Comparison of ENCODE assay signal across 8 mouse cellular contexts in the genomic region with DNA sequence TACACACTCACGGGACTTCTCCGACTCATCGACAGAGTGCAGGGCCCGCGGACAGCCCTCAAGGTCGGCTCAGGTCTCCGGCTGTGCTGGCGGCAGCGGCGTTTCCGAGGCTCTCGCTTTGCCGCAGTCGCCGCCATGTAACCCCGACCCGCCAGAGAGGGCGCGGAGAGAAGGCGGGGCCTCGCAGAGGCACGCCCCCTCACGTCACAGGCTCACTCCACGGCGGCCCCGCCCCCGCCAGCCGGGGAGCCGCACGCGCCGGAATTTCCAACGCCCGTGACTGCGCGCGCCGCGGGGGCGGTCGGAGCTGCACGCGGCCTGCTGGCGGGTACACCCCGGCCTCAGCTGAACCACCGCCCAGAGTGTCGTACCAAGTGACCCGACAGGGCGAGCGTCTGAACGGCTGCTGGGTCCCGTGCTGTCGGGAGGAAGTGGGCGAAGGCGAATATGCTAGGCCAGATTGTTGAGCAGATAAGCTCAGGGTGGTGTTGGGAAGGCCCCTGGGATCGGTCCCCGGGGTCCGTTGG. TPM values are rescaled to one million over a fixed set of nuclear protein-coding genes. Genes with fewer than 3 reads are reported as not detected.
A peak's percentile ranks its signal among the peaks of the same experiment; 100 is the strongest.
DNase-seq lines count a peak whose midpoint lies in the region; ATAC-seq and TF ChIP-seq lines count a peak whose summit lies in the region.

TSS of gene Mapk6 (minus strand) at position 154 of the 527 bp plus-strand sequence.

- peak within 1 kb of the TSS; percentile 71 for H3K4me2 ChIP-seq in heart, embryonic 13.5 days
- peak within 1 kb of the TSS; percentile 68 for H3K4me2 ChIP-seq in kidney, postnatal 0 days (ENCODE audit: low read length)

- peak; percentile 88 for DNase-seq in c-Kit-negative CD71-positive TER-119-positive erythroid progenitor cells, embryonic 14.5 days (ENCODE audit: low read depth, low spot score)
- peak; percentile 84 for DNase-seq in fibroblast of lung, adult 2 months (ENCODE audit: low read depth)
- DNase-seq in kidney, postnatal 0 days (ENCODE audit: low spot score) = peak; percentile 97
- peak; percentile 71 for DNase-seq in liver, adult 2 months (ENCODE audit: extremely low read depth, low read depth, low spot score)
- DNase-seq in spleen, postnatal 36 days (ENCODE audit: low spot score in 2 of 2) = peak; percentile 96

- no peak for TF ChIP-seq CTCF in kidney, postnatal 0 days (IDR thresholded peaks at IDR 0.05; ENCODE audit: low read depth)
- TF ChIP-seq CTCF in liver, adult 2 months (IDR thresholded peaks at IDR 0.05; ENCODE audit: low read depth, low read length) = no peak

- H3K27ac ChIP-seq in heart, embryonic 13.5 days (replicated peaks) = peak within 1 kb of the TSS; percentile 99
- H3K27ac ChIP-seq in kidney, postnatal 0 days = peak within 1 kb of the TSS; percentile 99
- H3K27ac ChIP-seq in liver, adult 2 months (replicated peaks; ENCODE audit: insufficient read depth, low read depth, low read length) = peak within 1 kb of the TSS; percentile 87

- WGBS in heart, embryonic 13.5 days = under 1% methylated on average over 58 of the region's 58 CpGs
- under 1% methylated on average over 55 of the region's 58 CpGs for WGBS in kidney, postnatal 0 days
- under 1% methylated on average over 58 of the region's 58 CpGs for WGBS in liver, adult 2 months

- peak within 1 kb of the TSS; percentile 93 for H3K9ac ChIP-seq in heart, embryonic 13.5 days
- H3K9ac ChIP-seq in kidney, postnatal 0 days (ENCODE audit: low read depth, low read length) = peak within 1 kb of the TSS; percentile 93
- H3K9ac ChIP-seq in liver, adult 2 months (ENCODE audit: low read depth, low read length) = peak within 1 kb of the TSS; percentile 96

- no peaks in the 10 kb centered on the region for H3K36me3 ChIP-seq in heart, embryonic 13.5 days
- H3K36me3 ChIP-seq in kidney, postnatal 0 days (ENCODE audit: insufficient read depth, low read length) = no peaks in the 10 kb centered on the region
- H3K36me3 ChIP-seq in liver, adult 2 months (ENCODE audit: control insufficient read depth, insufficient read depth, low read length) = no peaks in the 10 kb centered on the region

- H3K79me2 ChIP-seq in liver, adult 2 months (ENCODE audit: control insufficient read depth, insufficient read depth, low read length) = peaks cover 8% of the 10 kb centered on the region; the same call in 1 of the 2 replicates

- TF ChIP-seq POLR2A in liver, adult 2 months (IDR thresholded peaks at IDR 0.05; ENCODE audit: extremely low read depth, insufficient read depth, low read length) = peak; percentile 47; the same call in 1 of the 2 replicates

- peak; percentile 77 for ATAC-seq in CD4-positive, CD25-positive, alpha-beta regulatory T cell, adult 4 months
- ATAC-seq in heart, embryonic 13.5 days (ENCODE audit: extremely low read depth, insufficient number of reproducible peaks, low FRiP score, low TSS enrichment) = peak; percentile 89
- ATAC-seq in kidney, postnatal 0 days (replicated peaks; ENCODE audit: low FRiP score, low read depth) = peak; percentile 92
- peak; percentile 94 for ATAC-seq in monocyte, adult 5-6 weeks (replicated peaks; ENCODE audit: insufficient number of reproducible peaks, low FRiP score, low TSS enrichment, poor library complexity, severe bottlenecking)

- peaks cover 66% of the 10 kb centered on the region for H3K4me1 ChIP-seq in heart, embryonic 13.5 days
- no peaks in the 10 kb centered on the region for H3K4me1 ChIP-seq in kidney, postnatal 0 days (replicated peaks; ENCODE audit: insufficient read depth, low read length)
- peaks cover 3% of the 10 kb centered on the region for H3K4me1 ChIP-seq in liver, adult 2 months (ENCODE audit: control insufficient read depth, insufficient read depth, low read length)

- H3K4me3 ChIP-seq in heart, embryonic 13.5 days = peak within 1 kb of the TSS; percentile 92
- peak within 1 kb of the TSS; percentile 88 for H3K4me3 ChIP-seq in kidney, postnatal 0 days (replicated peaks; ENCODE audit: low read depth, low read length)
- peak within 1 kb of the TSS; percentile 85 for H3K4me3 ChIP-seq in liver, adult 2 months (ENCODE audit: insufficient read depth, low read depth, low read length)

- no peaks in the 10 kb centered on the region for H3K27me3 ChIP-seq in heart, embryonic 13.5 days (replicated peaks)
- no peaks in the 10 kb centered on the region for H3K27me3 ChIP-seq in kidney, postnatal 0 days (ENCODE audit: insufficient read depth, low read length)
- H3K27me3 ChIP-seq in liver, adult 2 months (ENCODE audit: control insufficient read depth, insufficient read depth, low read length) = no peaks in the 10 kb centered on the region

- H3K9me3 ChIP-seq in heart, embryonic 13.5 days = no peaks in the 10 kb centered on the region
- H3K9me3 ChIP-seq in kidney, postnatal 0 days (replicated peaks; ENCODE audit: low read length) = no peaks in the 10 kb centered on the region

RNA-seq across cellular contexts. Expression of gene Mapk6, which starts in this region (rescaled TPM):
- polyA plus RNA-seq in CD4-positive, CD25-positive, alpha-beta regulatory T cell, adult 4 months (2017; shearing (Covaris generic)) = 10 to 100 TPM; 31.1 to 45.6 TPM
- 47.2 and 49.8 TPM in 2 replicates for polyA plus RNA-seq in heart, embryonic 13.5 days (2015; fragmentation: Nextera tagmentation; extraction: Ambion mirVana)
- polyA plus RNA-seq in kidney, postnatal 0 days (2015; fragmentation: Nextera tagmentation; extraction: Ambion mirVana) = 39.9 and 40.1 TPM in 2 replicates
- total RNA-seq in liver, adult 2 months (2014; rRNA removed) = 21.1 and 21.2 TPM in 2 replicates
- 10.0 and 11.1 TPM in 2 replicates for polyA plus RNA-seq in liver, adult 2 months (2012; rRNA removed)
- 51.7 to 80.9 TPM (median 59.9 TPM) in 3 replicates for total RNA-seq in monocyte, adult 5-6 weeks (2017)

Comparison
In these comparisons a context has a peak if more than half of its experiments do, and no peak if none do; other contexts are left out.
1. Peak in every context shown above with its lines: DNase-seq, ATAC-seq, H3K4me3 ChIP-seq and H3K27ac ChIP-seq.